Mouse (Mus musculus) megakaryocyte progenitor cell, adult 5-6 weeks (primary cell): ENCODE results near the gene Arhgap25. TPM values are rescaled to one million over a fixed set of nuclear protein-coding genes. Genes with fewer than 3 reads are reported as not detected.

Source experiments
- ATAC-seq: replicated peaks from 2 replicates; pipeline ENCODE4 v1.8.0; 2016; ENCODE audit warnings: mild to moderate bottlenecking, moderate TSS enrichment, inconsistent platforms; ENCODE audit not compliant: poor library complexity
- total RNA-seq, 2 experiments: library from RNA; stranded (forward) in 1 of 2; stranded (reverse) in 1 of 2; fragments of 157-497, 149-512 nt in 1 of 2; fragments of 200-1000 nt in 1 of 2; gene quantifications; 2 replicates each; pipeline versions ENCODE4 v1.2.3 to v1.2.4; 2015 to 2017

The Arhgap25 gene
- total RNA-seq, 2 experiments from 2014 or later: 11.0 to 23.0 TPM

DNA sequence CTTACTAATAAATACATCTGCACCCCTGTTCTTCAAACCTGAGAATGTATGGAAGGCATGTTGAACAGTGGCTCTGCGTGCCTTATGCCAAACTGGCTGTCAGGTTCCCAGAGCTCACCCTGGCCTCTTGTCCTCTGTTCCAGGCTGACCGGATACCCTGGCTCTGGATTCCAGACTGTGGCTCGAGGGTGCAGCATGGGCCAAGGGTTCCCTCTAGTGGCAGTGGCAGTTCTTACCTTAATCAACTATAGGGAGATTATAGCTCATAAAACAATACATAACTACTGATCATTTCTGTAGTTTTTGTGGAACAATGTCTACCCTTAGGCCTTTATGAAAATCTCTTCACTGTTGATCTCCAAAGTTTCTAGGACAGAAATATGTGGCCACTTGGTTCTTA, 82.0 kb downstream of the Arhgap25 start:
- peak; percentile 73 for ATAC-seq

- no peak for ATAC-seq
These were observed 83.5 kb downstream of the Arhgap25 start for GRCm38 (mm10) chr6:87449534-87449933.

GRCm38 (mm10) chr6:87447217-87447616, 85.8 kb downstream of the Arhgap25 start:
- ATAC-seq: peak; percentile 48

DNA sequence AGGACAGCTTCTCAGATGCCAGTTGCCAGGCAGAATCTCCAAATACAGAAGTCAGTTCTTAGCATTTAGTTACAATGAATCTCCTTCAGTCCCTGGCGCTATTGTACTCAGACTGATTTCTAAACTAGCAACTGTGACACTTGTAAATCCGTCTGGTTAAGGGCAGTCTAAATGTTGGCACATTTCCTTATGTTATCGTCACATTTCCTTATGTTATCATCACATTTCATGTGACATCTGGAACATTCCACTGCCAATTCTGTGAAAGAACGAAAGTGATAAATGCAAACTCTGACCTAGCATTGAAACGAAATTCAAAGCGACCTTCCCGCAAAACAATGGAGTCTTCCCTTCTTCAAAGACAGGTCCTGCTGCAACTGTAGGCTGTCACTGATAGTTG, 87.8 kb downstream of the Arhgap25 start:
- ATAC-seq: no peak

GRCm38 (mm10) chr6:87443253-87443652, 89.8 kb downstream of the Arhgap25 start:
- no peak for ATAC-seq

DNA sequence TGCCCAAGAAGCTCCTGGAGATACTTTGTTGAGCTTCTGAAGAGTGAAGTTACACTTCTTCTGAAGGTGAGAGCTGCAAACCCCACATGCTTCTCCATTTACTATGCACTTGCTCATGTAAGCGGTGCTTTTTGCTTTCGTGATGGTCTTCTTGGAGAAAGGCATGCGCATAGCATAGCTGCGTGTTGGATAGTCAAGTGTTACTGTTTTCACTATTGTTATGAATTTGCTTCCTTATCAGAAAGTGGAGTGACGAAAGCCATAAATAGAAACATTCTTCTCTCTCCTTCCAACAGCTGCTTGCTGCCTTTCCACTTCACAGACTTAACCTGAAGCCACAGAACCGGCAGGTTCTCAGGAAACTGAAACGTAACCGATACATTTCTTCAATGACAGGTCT, 96.3 kb downstream of the Arhgap25 start:
- no peak for ATAC-seq

- no peak for ATAC-seq
These were observed 97.3 kb downstream of the Arhgap25 start for GRCm38 (mm10) chr6:87435791-87436190.

DNA sequence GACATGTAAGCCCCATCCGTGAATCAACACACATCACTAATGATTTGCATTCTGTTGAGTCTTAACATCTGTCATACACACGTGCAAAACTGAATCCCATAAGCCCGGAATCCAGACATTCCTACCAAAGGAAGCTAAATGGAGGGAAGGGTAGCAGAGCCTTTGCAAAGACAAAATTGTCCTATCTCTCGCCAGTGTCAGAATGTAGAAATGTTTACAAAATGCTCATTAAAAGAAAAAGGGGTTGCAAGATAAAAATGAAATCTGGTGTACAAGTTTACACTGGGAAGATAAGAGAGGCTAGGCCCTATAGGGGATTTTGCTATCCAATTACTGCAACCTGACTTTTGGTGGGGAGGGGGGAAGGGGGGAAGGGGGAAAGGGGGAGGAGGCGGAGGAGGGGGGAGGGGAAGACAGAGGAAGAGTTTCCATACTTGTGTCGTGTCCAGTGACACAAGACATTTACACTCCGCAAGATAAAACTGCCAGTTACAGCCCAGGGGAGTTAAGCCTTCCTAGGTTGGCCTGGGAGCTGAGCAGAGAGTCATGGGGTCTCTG, 104.5 kb downstream of the Arhgap25 start, which contains the start of gene Bmp10:
Bmp10 (plus strand) TSS at position 508 of the 558 bp plus-strand sequence.
- ATAC-seq: no peak

DNA sequence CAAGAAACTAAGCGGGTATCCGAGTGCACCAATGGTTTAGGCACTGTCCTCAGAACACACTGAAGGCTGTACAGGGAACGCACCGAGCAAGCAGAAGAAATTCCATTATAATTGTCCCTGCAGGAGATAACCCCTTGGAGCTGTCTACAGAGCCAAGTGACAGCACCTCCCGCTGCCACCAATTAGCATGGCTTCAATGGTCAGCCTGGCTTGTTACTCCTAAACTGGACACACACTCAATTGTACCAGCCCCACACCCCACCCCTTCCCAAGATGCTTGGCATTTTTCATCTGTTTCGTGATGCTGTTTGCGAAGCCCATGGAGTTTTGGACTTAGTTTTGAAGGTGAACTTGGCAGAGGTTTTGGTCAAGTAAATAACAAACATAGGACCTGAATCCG, 105.4 kb downstream of the Arhgap25 start:
- ATAC-seq: no peak

GRCm38 (mm10) chr6:87426954-87427353, 106.1 kb downstream of the Arhgap25 start:
- ATAC-seq: no peak

DNA sequence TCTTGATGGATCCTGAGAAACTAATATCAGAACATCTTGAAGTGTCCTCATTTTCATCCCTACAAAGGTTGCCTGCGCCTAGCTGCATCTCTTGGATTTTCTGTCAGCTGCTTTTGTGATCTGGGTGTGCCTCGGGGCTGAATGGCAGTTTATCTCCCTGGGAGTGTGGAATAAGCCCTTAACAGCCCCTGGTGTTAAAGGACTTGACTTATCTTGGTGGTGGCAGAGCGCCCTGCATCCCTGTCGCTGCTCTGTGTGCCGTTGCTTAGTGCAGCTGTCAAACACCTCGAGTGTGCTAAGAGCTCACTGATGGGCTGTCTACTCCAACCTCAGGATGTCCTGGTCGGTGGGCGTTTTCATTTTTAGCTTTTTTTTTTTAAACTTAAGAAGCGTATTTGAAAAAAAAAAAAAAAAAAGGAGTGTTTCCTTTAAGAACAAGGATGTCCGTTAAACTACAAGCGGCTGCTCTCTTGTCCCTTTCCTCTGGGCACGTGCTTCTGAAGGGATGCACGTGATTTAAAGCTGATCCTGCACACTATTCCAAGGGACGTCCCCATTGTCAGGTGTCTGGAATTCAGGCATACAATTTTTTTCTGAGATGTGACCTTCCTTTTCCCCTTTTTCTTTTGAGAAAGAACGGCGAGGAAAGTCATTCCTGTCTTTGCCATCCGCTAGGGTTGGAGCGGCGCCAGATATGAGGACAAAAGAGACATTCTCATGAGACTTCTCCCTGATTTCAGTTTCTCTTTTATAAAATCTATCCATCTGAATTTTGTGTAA, 108.8 kb downstream of the Arhgap25 start:
- ATAC-seq: peak; percentile 87

GRCm38 (mm10) chr6:87422304-87422703, 110.8 kb downstream of the Arhgap25 start:
- no peak for ATAC-seq

- ATAC-seq: no peak
These were observed 121.0 kb downstream of the Arhgap25 start for GRCm38 (mm10) chr6:87412011-87412410.

Other genes starting within 250 kb of the Arhgap25 start
- 1.2 and 1.5 TPM in 2 replicates for gene Antxr1, start 197.4 kb downstream of the Arhgap25 start, total RNA-seq (2015)
- 0.07 and 0.08 TPM in 2 replicates for gene Antxr1, start 197.4 kb downstream of the Arhgap25 start, total RNA-seq (2017)
- gene Gkn1, start 182.3 kb downstream of the Arhgap25 start, total RNA-seq (2015): not detected in 2 replicates
- gene Gkn1, start 182.3 kb downstream of the Arhgap25 start, total RNA-seq (2017): not detected in 2 replicates
- gene Gkn2, start 159.9 kb downstream of the Arhgap25 start, total RNA-seq (2015): not detected in 2 replicates
- not detected in 2 replicates for gene Gkn2, start 159.9 kb downstream of the Arhgap25 start, total RNA-seq (2017)
- not detected in 2 replicates for gene Gkn3, start 144.3 kb downstream of the Arhgap25 start, total RNA-seq (2015)
- not detected in 2 replicates for gene Gkn3, start 144.3 kb downstream of the Arhgap25 start, total RNA-seq (2017)
- gene Bmp10, start 104.3 kb downstream of the Arhgap25 start, total RNA-seq (2015): not detected in 2 replicates
- not detected in 2 replicates for gene Bmp10, start 104.3 kb downstream of the Arhgap25 start, total RNA-seq (2017)
- gene Prokr1, start 57.5 kb upstream of the Arhgap25 start, total RNA-seq (2015): 0.34 and 0.37 TPM in 2 replicates
- 0.17 and 0.24 TPM in 2 replicates for gene Prokr1, start 57.5 kb upstream of the Arhgap25 start, total RNA-seq (2017)
- 12.4 and 17.0 TPM in 2 replicates for gene Aplf, start 138.9 kb upstream of the Arhgap25 start, total RNA-seq (2015)
- 24.1 and 25.7 TPM in 2 replicates for gene Aplf, start 138.9 kb upstream of the Arhgap25 start, total RNA-seq (2017)
- gene Efcc1, start 197.6 kb upstream of the Arhgap25 start, total RNA-seq (2015): 0.64 and 1.0 TPM in 2 replicates
- 2.1 TPM in 2 replicates for gene Efcc1, start 197.6 kb upstream of the Arhgap25 start, total RNA-seq (2017)
- gene Gp9, start 244.8 kb upstream of the Arhgap25 start, total RNA-seq (2015): 1.9 and 2.2 TPM in 2 replicates
- gene Gp9, start 244.8 kb upstream of the Arhgap25 start, total RNA-seq (2017): 0.81 and 2.3 TPM in 2 replicates